Mouse (Mus musculus) gastrocnemius, postnatal 25 days (tissue): ENCODE data around the gene Ccdc50. TPM values are rescaled to one million over a fixed set of nuclear protein-coding genes. Genes with fewer than 3 reads are reported as not detected.

Experiments
- total RNA-seq, 2 experiments: library from RNA; stranded (reverse); gene quantifications; 1 replicate in 1 of 2; 2 replicates in 1 of 2; pipeline ENCODE4 v1.2.3; 2021

Ccdc50 gene
- total RNA-seq, 2 experiments from 2014 or later, result 51.8 to 71.9 TPM

Other genes with a start within 250 kb of the Ccdc50 start
- 1 to 10 TPM; 1.4 to 2.7 TPM for gene Ostn, start 81.4 kb upstream of the Ccdc50 start, total RNA-seq
- gene Uts2b, start 18.6 kb upstream of the Ccdc50 start, total RNA-seq, result not detected